Mouse (Mus musculus) ES-E14 (cell line): ENCODE results near the gene Pklr.

Source experiments
- CHD2 ChIP-seq: IDR thresholded peaks from 2 replicates; pipeline ENCODE4 v1.6.1; 2014; ENCODE audit warnings: mild to moderate bottlenecking, low read depth, low read length, inconsistent platforms
- HCFC1 ChIP-seq: IDR thresholded peaks from 2 replicates; pipeline ENCODE4 v1.6.1; 2012; ENCODE audit warnings: low read length, inconsistent platforms, borderline replicate concordance; ENCODE audit not compliant: insufficient read depth
- MAFK ChIP-seq: IDR thresholded peaks from 2 replicates; pipeline ENCODE4 v1.6.1; 2014; ENCODE audit warnings: mild to moderate bottlenecking, low read depth, low read length, inconsistent platforms; ENCODE audit not compliant: insufficient read depth
- ZC3H11A ChIP-seq: IDR thresholded peaks from 2 replicates; pipeline ENCODE4 v1.6.1; 2012; ENCODE audit warnings: low read depth, mild to moderate bottlenecking, inconsistent platforms, low read length, borderline replicate concordance
- ZNF384 ChIP-seq: IDR thresholded peaks from 2 replicates; pipeline ENCODE4 v1.6.1; 2012; ENCODE audit warnings: low read depth, low read length, inconsistent platforms

GRCm38 (mm10) chr3:89158651-89159050 lies 22.7 kb downstream of the Pklr start:
- TF ChIP-seq HCFC1 (no peak), MAFK (no peak), CHD2 (no peak), ZNF384 (no peak), ZC3H11A (no peak)
